Comparison of ENCODE assay signal across 12 mouse cellular contexts in genomic region chr5:122303937-122304336, GRCm38 (mm10). TPM values are rescaled to one million over a fixed set of nuclear protein-coding genes. Genes with fewer than 3 reads are reported as not detected.
DNase-seq lines count a peak whose midpoint lies in the region; ATAC-seq and TF ChIP-seq lines count a peak whose summit lies in the region.
"Had no signal": no experiment of that assay in that cellular context is flagged by ENCODE, and none has a peak within 500 bp of the region (broad histone marks: within the 10 kb centered on the region; RNA-seq: fewer than 3 reads in every experiment).

No protein-coding gene starts in this region.

- no peaks in the 10 kb centered on the region; the same call in 1 of the 2 replicates for H3K36me3 ChIP-seq in hindbrain, embryonic 13.5 days
- no peaks in the 10 kb centered on the region for H3K36me3 ChIP-seq in hindbrain, embryonic 16.5 days (ENCODE audit: control insufficient read depth, insufficient read depth, low read length)
- H3K36me3 ChIP-seq in lung, postnatal 0 days (ENCODE audit: insufficient read depth, low read length): no peaks in the 10 kb centered on the region
- H3K36me3 ChIP-seq in embryonic facial prominence, embryonic 13.5 days: peaks cover 8% of the 10 kb centered on the region; the same call in 1 of the 2 replicates
- H3K36me3 ChIP-seq in stomach, embryonic 14.5 days (ENCODE audit: control insufficient read depth, insufficient read depth, low read length): no peaks in the 10 kb centered on the region

- DNase-seq in lung, postnatal 0 days (ENCODE audit: low spot score): no peak
- DNase-seq in lung, postnatal 10 days: no peak
- DNase-seq in testis, postnatal 10 days (ENCODE audit: low spot score): no peak
- no peak for DNase-seq in gastrocnemius, postnatal 36 days
- DNase-seq: right cerebral cortex, postnatal 14 days had no signal

- 92% methylated on average over 7 of the region's 7 CpGs for WGBS in hindbrain, embryonic 13.5 days
- WGBS in hindbrain, embryonic 16.5 days: 88% methylated on average over 7 of the region's 7 CpGs
- WGBS in lung, postnatal 0 days: 60% methylated on average over 7 of the region's 7 CpGs
- WGBS in embryonic facial prominence, embryonic 13.5 days: 78% methylated on average over 7 of the region's 7 CpGs
- 62% methylated on average over 7 of the region's 7 CpGs for WGBS in stomach, embryonic 14.5 days

- no peaks in the 10 kb centered on the region for H3K27me3 ChIP-seq in hindbrain, embryonic 13.5 days
- no peaks in the 10 kb centered on the region for H3K27me3 ChIP-seq in hindbrain, embryonic 16.5 days (replicated peaks; ENCODE audit: control insufficient read depth, insufficient read depth, low read length)
- no peaks in the 10 kb centered on the region for H3K27me3 ChIP-seq in lung, postnatal 0 days (replicated peaks; ENCODE audit: insufficient read depth, low read length)
- H3K27me3 ChIP-seq in embryonic facial prominence, embryonic 13.5 days: no peaks in the 10 kb centered on the region
- H3K27me3 ChIP-seq in stomach, embryonic 14.5 days (ENCODE audit: control insufficient read depth, insufficient read depth, low read length): no peaks in the 10 kb centered on the region

- TF ChIP-seq EP300 in lung, postnatal 0 days (IDR thresholded peaks at IDR 0.05): no peak

- no peaks in the 10 kb centered on the region for H3K9me3 ChIP-seq in hindbrain, embryonic 13.5 days
- H3K9me3 ChIP-seq in hindbrain, embryonic 16.5 days (ENCODE audit: control insufficient read depth, low read length): no peaks in the 10 kb centered on the region
- H3K9me3 ChIP-seq in lung, postnatal 0 days (ENCODE audit: low read length): no peaks in the 10 kb centered on the region
- no peaks in the 10 kb centered on the region for H3K9me3 ChIP-seq in embryonic facial prominence, embryonic 13.5 days
- no peaks in the 10 kb centered on the region for H3K9me3 ChIP-seq in stomach, embryonic 14.5 days (ENCODE audit: control insufficient read depth, low read depth, low read length)
- H3K9me3 ChIP-seq: forebrain, embryonic 10.5 days; G1E had no signal

- H3K4me2 ChIP-seq in hindbrain, embryonic 13.5 days: no peak overlapping the region
- no peak overlapping the region for H3K4me2 ChIP-seq in hindbrain, embryonic 16.5 days (ENCODE audit: low read length)
- no peak overlapping the region for H3K4me2 ChIP-seq in lung, postnatal 0 days (replicated peaks; ENCODE audit: low read depth, low read length)
- H3K4me2 ChIP-seq in embryonic facial prominence, embryonic 13.5 days: no peak overlapping the region
- no peak overlapping the region for H3K4me2 ChIP-seq in stomach, embryonic 14.5 days (replicated peaks; ENCODE audit: low read depth, low read length)

- H3K9ac ChIP-seq in hindbrain, embryonic 13.5 days: no peak overlapping the region
- H3K9ac ChIP-seq in hindbrain, embryonic 16.5 days (ENCODE audit: low read depth, low read length): no peak overlapping the region; the same call in 1 of the 2 replicates
- H3K9ac ChIP-seq in lung, postnatal 0 days (replicated peaks; ENCODE audit: low read depth): no peak overlapping the region; the same call in 1 of the 2 replicates
- no peak overlapping the region for H3K9ac ChIP-seq in embryonic facial prominence, embryonic 13.5 days
- no peak overlapping the region for H3K9ac ChIP-seq in stomach, embryonic 14.5 days (replicated peaks; ENCODE audit: low read depth, low read length)

- TF ChIP-seq CTCF in lung, postnatal 0 days (IDR thresholded peaks at IDR 0.05): no peak

- intact Hi-C loops in gastrocnemius, postnatal 36 days (cut with DNase I): no loop called here

- peaks cover 30% of the 10 kb centered on the region for H3K4me1 ChIP-seq in hindbrain, embryonic 13.5 days (replicated peaks)
- H3K4me1 ChIP-seq in hindbrain, embryonic 16.5 days (ENCODE audit: control insufficient read depth, insufficient read depth, low read depth, low read length): peaks cover 13% of the 10 kb centered on the region
- peaks cover 17% of the 10 kb centered on the region for H3K4me1 ChIP-seq in lung, postnatal 0 days (ENCODE audit: insufficient read depth, low read depth, low read length)
- peaks cover 38% of the 10 kb centered on the region for H3K4me1 ChIP-seq in embryonic facial prominence, embryonic 13.5 days
- peaks cover 16% of the 10 kb centered on the region for H3K4me1 ChIP-seq in stomach, embryonic 14.5 days (ENCODE audit: control insufficient read depth, insufficient read depth, low read length)

- H3K4me3 ChIP-seq in hindbrain, embryonic 13.5 days: no peak overlapping the region
- no peak overlapping the region for H3K4me3 ChIP-seq in hindbrain, embryonic 16.5 days (ENCODE audit: low read length)
- H3K4me3 ChIP-seq in lung, postnatal 0 days (ENCODE audit: low read depth, low read length): no peak overlapping the region
- H3K4me3 ChIP-seq in embryonic facial prominence, embryonic 13.5 days: no peak overlapping the region
- H3K4me3 ChIP-seq in stomach, embryonic 14.5 days (ENCODE audit: low read depth, low read length): no peak overlapping the region
- H3K4me3 ChIP-seq: forebrain, embryonic 10.5 days had no signal

- ATAC-seq in hindbrain, embryonic 13.5 days (ENCODE audit: low FRiP score): no peak
- ATAC-seq in hindbrain, embryonic 16.5 days: no peak
- no peak for ATAC-seq in lung, postnatal 0 days
- no peak for ATAC-seq in embryonic facial prominence, embryonic 13.5 days (ENCODE audit: insufficient number of reproducible peaks, insufficient read depth, low FRiP score, low TSS enrichment, low read depth)
- no peak for ATAC-seq in stomach, embryonic 14.5 days (ENCODE audit: insufficient number of reproducible peaks, insufficient read depth, low FRiP score, low read depth)
- ATAC-seq: inflammation-experienced regulatory T-cells, adult 6 months had no signal

- peak overlapping the region; percentile 15; the same call in 1 of the 2 replicates for H3K27ac ChIP-seq in hindbrain, embryonic 13.5 days
- H3K27ac ChIP-seq in hindbrain, embryonic 16.5 days (ENCODE audit: low read depth, low read length): no peak overlapping the region; the same call in 1 of the 2 replicates
- H3K27ac ChIP-seq in lung, postnatal 0 days (ENCODE audit: low read length): peak overlapping the region; percentile 4; the same call in 1 of the 2 replicates
- H3K27ac ChIP-seq in embryonic facial prominence, embryonic 13.5 days: peak overlapping the region; percentile 51; the same call in 1 of the 2 replicates
- peak overlapping the region; percentile 12 for H3K27ac ChIP-seq in stomach, embryonic 14.5 days (ENCODE audit: low read length)
- H3K27ac ChIP-seq: forebrain, embryonic 10.5 days had no signal

RNA-seq across cellular contexts. Expression of gene Pptc7, which starts 19.8 kb away (rescaled TPM):
- polyA plus RNA-seq in hindbrain, embryonic 13.5 days (2015; fragmentation: Nextera tagmentation; extraction: Ambion mirVana): 8.0 and 8.3 TPM in 2 replicates
- 6.5 and 8.1 TPM in 2 replicates for polyA plus RNA-seq in hindbrain, embryonic 16.5 days (2015; fragmentation: Nextera tagmentation; extraction: Ambion mirVana)
- polyA plus RNA-seq in lung, postnatal 0 days (2015; fragmentation: Nextera tagmentation; extraction: Ambion mirVana): 12.2 and 12.7 TPM in 2 replicates
- 9.2 TPM in 2 replicates for polyA plus RNA-seq in embryonic facial prominence, embryonic 13.5 days (2015; fragmentation: Nextera tagmentation; extraction: Ambion mirVana)
- polyA plus RNA-seq in stomach, embryonic 14.5 days (2014; fragmentation: Nextera tagmentation; extraction: Ambion mirVana): 11.3 and 11.8 TPM in 2 replicates
- 100 to 1,000 TPM in 1 of 2 experiments, 10 to 100 TPM in 1; 93.8 to 103 TPM for total RNA-seq in gastrocnemius, postnatal 36 days (2021)

RNA-seq across cellular contexts. Expression of gene Tctn1, which starts 39.7 kb away (rescaled TPM):
- 5.9 and 6.6 TPM in 2 replicates for polyA plus RNA-seq in hindbrain, embryonic 13.5 days (2015; fragmentation: Nextera tagmentation; extraction: Ambion mirVana)
- 5.3 and 6.0 TPM in 2 replicates for polyA plus RNA-seq in hindbrain, embryonic 16.5 days (2015; fragmentation: Nextera tagmentation; extraction: Ambion mirVana)
- polyA plus RNA-seq in lung, postnatal 0 days (2015; fragmentation: Nextera tagmentation; extraction: Ambion mirVana): 4.5 and 5.1 TPM in 2 replicates
- polyA plus RNA-seq in embryonic facial prominence, embryonic 13.5 days (2015; fragmentation: Nextera tagmentation; extraction: Ambion mirVana): 5.0 and 8.0 TPM in 2 replicates
- polyA plus RNA-seq in stomach, embryonic 14.5 days (2014; fragmentation: Nextera tagmentation; extraction: Ambion mirVana): 6.5 and 8.2 TPM in 2 replicates
- 1 to 10 TPM; 1.6 to 2.2 TPM for total RNA-seq in gastrocnemius, postnatal 36 days (2021)

RNA-seq across cellular contexts. Expression of gene Rad9b, which starts 50.1 kb away (rescaled TPM):
- polyA plus RNA-seq in hindbrain, embryonic 13.5 days (2015; fragmentation: Nextera tagmentation; extraction: Ambion mirVana): 21.0 and 23.9 TPM in 2 replicates
- 17.7 and 20.1 TPM in 2 replicates for polyA plus RNA-seq in hindbrain, embryonic 16.5 days (2015; fragmentation: Nextera tagmentation; extraction: Ambion mirVana)
- 6.4 and 6.9 TPM in 2 replicates for polyA plus RNA-seq in lung, postnatal 0 days (2015; fragmentation: Nextera tagmentation; extraction: Ambion mirVana)
- 17.1 and 21.4 TPM in 2 replicates for polyA plus RNA-seq in embryonic facial prominence, embryonic 13.5 days (2015; fragmentation: Nextera tagmentation; extraction: Ambion mirVana)
- 13.0 and 15.3 TPM in 2 replicates for polyA plus RNA-seq in stomach, embryonic 14.5 days (2014; fragmentation: Nextera tagmentation; extraction: Ambion mirVana)
- under 1 TPM; 0.42 to 0.54 TPM for total RNA-seq in gastrocnemius, postnatal 36 days (2021)

RNA-seq across cellular contexts. Expression of gene Vps29, which starts 50.2 kb away (rescaled TPM):
- 297 and 305 TPM in 2 replicates for polyA plus RNA-seq in hindbrain, embryonic 13.5 days (2015; fragmentation: Nextera tagmentation; extraction: Ambion mirVana)
- polyA plus RNA-seq in hindbrain, embryonic 16.5 days (2015; fragmentation: Nextera tagmentation; extraction: Ambion mirVana): 314 and 353 TPM in 2 replicates
- 189 and 193 TPM in 2 replicates for polyA plus RNA-seq in lung, postnatal 0 days (2015; fragmentation: Nextera tagmentation; extraction: Ambion mirVana)
- polyA plus RNA-seq in embryonic facial prominence, embryonic 13.5 days (2015; fragmentation: Nextera tagmentation; extraction: Ambion mirVana): 191 and 192 TPM in 2 replicates
- polyA plus RNA-seq in stomach, embryonic 14.5 days (2014; fragmentation: Nextera tagmentation; extraction: Ambion mirVana): 209 and 221 TPM in 2 replicates
- 10 to 100 TPM; 36.2 to 41.3 TPM for total RNA-seq in gastrocnemius, postnatal 36 days (2021)
